Mouse (Mus musculus) naive thymus-derived CD4-positive, alpha-beta T cell, adult 2 months (primary cell): ENCODE results near the gene Ncs1.
A peak's percentile ranks its signal among the peaks of the same experiment; 100 is the strongest.

Experiments
- DNase-seq: peaks from one replicate; pipeline ENCODE4 v3.0.0-alpha.2; 2011; ENCODE audit warnings: low read depth

The Ncs1 gene

GRCm38 (mm10) chr2:31277810-31278209, 32.2 kb downstream of the Ncs1 start:
- no peak for DNase-seq

GRCm38 (mm10) chr2:31278483-31278882, 32.9 kb downstream of the Ncs1 start:
- no peak for DNase-seq

GRCm38 (mm10) chr2:31281138-31281537, 35.5 kb downstream of the Ncs1 start:
- no peak for DNase-seq

GRCm38 (mm10) chr2:31282266-31282665, 36.6 kb downstream of the Ncs1 start:
- DNase-seq = no peak

- no peak for DNase-seq
These were observed 37.3 kb downstream of the Ncs1 start for GRCm38 (mm10) chr2:31282880-31283279.

- DNase-seq = no peak
These were observed 38.9 kb downstream of the Ncs1 start for GRCm38 (mm10) chr2:31284531-31284930.

GRCm38 (mm10) chr2:31291421-31291820, 45.8 kb downstream of the Ncs1 start:
- DNase-seq = peak; percentile 76

GRCm38 (mm10) chr2:31294985-31295384, 49.4 kb downstream of the Ncs1 start:
- peak; percentile 82 for DNase-seq

GRCm38 (mm10) chr2:31296395-31296794, 50.8 kb downstream of the Ncs1 start:
- DNase-seq = no peak

GRCm38 (mm10) chr2:31297602-31298268, 52.1 kb downstream of the Ncs1 start:
- peak; percentile 57 for DNase-seq

GRCm38 (mm10) chr2:31298814-31299213, 53.2 kb downstream of the Ncs1 start:
- DNase-seq = no peak

- peak; percentile 78 for DNase-seq
These were observed 53.6 kb downstream of the Ncs1 start for GRCm38 (mm10) chr2:31299266-31299665.

GRCm38 (mm10) chr2:31299996-31300395, 54.4 kb downstream of the Ncs1 start:
- no peak for DNase-seq

GRCm38 (mm10) chr2:31303177-31303576, 57.6 kb downstream of the Ncs1 start:
- DNase-seq = no peak

GRCm38 (mm10) chr2:31304191-31304590, 58.6 kb downstream of the Ncs1 start:
- DNase-seq = no peak

- DNase-seq = no peak
These were observed 59.4 kb downstream of the Ncs1 start for GRCm38 (mm10) chr2:31304801-31305665.

GRCm38 (mm10) chr2:31305684-31306083, 60.1 kb downstream of the Ncs1 start:
- peak; percentile 54 for DNase-seq

GRCm38 (mm10) chr2:31308257-31308656, 62.6 kb downstream of the Ncs1 start:
- DNase-seq = no peak

- no peak for DNase-seq
These were observed 63.9 kb downstream of the Ncs1 start for GRCm38 (mm10) chr2:31309549-31309948.

- no peak for DNase-seq
These were observed 68.4 kb downstream of the Ncs1 start, which contains the start of gene Hmcn2 for GRCm38 (mm10) chr2:31314007-31314465. TSS of gene Hmcn2 (plus strand) at chr2:31314415.

- DNase-seq = no peak
These were observed 72.5 kb downstream of the Ncs1 start for GRCm38 (mm10) chr2:31318162-31318561.

GRCm38 (mm10) chr2:31319200-31319599, 73.6 kb downstream of the Ncs1 start:
- no peak for DNase-seq

GRCm38 (mm10) chr2:31327186-31327585, 81.6 kb downstream of the Ncs1 start:
- DNase-seq = no peak
